Mouse (Mus musculus) heart, postnatal 0 days (tissue): ENCODE measurements at regions not wholly inside any gene's neighbourhood (a gene's known extent, or its start where the extent isn't known, plus 50 kb on each side); places are given as distances from the start of the nearest gene placed in this dataset.

Experiments
- CTCF ChIP-seq: IDR thresholded peaks from 2 replicates; pipeline ENCODE4 v1.5.1; 2016; ENCODE audit warnings: antibody characterized with exemption, control low read depth, low read depth
- EP300 ChIP-seq: IDR thresholded peaks from 2 replicates; pipeline ENCODE4 v1.6.1; 2016; ENCODE audit warnings: antibody characterized with exemption, low read depth

- TF ChIP-seq CTCF (no peak), EP300 (no peak)
Observed at GRCm38 (mm10) chr17:13661023-13661422, 99.3 kb upstream of the Afdn start.
